Mouse (Mus musculus) liver, adult 2 months (tissue): Measurements from ENCODE around the gene Wdr20.

Experiments used
- CTCF ChIP-seq: fragments of 200-500 bp; IDR thresholded peaks from 2 replicates; pipeline ENCODE4 v1.5.1; 2011; ENCODE audit warnings: low read depth, low read length, control low read depth
- POLR2A ChIP-seq: fragments of 200-500 bp; IDR thresholded peaks from 2 replicates; pipeline ENCODE4 v1.6.1; 2011; ENCODE audit warnings: low read length, control low read depth; ENCODE audit not compliant: insufficient read depth; ENCODE audit errors: extremely low read depth

DNA sequence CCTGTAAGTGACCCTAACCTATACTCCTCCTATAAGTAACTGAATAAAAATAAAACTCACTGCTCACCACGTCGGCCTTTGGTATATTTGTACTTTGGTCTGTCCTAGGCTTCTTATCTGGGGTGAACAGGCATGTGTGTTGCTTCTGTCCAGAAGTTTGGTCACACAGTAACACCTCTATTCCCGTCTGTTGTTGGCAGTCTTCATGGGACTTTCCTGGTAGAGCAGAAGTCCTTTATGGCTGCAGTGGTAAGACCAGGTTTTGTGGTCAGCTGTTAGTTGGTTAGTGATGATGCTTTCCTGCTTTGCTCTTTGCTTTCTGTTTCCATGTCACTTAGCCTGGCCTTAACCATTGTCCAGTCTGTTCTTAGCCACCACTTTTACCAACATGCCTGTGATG is 19.4 kb downstream of the Wdr20 start:
- TF ChIP-seq CTCF (no peak), POLR2A (no peak)
